Mouse (Mus musculus) central nervous system, embryonic 14 days (tissue): Measurements from ENCODE around the gene Hpse. TPM values are rescaled to one million over a fixed set of nuclear protein-coding genes. Genes with fewer than 3 reads are reported as not detected.

ENCODE experiments used
- polyA plus RNA-seq: library from polyadenylated mRNA; depleted of rRNA; stranded (reverse); fragments of >200 nt; gene quantifications from 2 replicates; pipeline ENCODE4 v1.2.3, GENCODE M21; 2012; rRNA removed

The Hpse gene
- 0.97 and 1.3 TPM in 2 replicates for polyA plus RNA-seq

DNA sequence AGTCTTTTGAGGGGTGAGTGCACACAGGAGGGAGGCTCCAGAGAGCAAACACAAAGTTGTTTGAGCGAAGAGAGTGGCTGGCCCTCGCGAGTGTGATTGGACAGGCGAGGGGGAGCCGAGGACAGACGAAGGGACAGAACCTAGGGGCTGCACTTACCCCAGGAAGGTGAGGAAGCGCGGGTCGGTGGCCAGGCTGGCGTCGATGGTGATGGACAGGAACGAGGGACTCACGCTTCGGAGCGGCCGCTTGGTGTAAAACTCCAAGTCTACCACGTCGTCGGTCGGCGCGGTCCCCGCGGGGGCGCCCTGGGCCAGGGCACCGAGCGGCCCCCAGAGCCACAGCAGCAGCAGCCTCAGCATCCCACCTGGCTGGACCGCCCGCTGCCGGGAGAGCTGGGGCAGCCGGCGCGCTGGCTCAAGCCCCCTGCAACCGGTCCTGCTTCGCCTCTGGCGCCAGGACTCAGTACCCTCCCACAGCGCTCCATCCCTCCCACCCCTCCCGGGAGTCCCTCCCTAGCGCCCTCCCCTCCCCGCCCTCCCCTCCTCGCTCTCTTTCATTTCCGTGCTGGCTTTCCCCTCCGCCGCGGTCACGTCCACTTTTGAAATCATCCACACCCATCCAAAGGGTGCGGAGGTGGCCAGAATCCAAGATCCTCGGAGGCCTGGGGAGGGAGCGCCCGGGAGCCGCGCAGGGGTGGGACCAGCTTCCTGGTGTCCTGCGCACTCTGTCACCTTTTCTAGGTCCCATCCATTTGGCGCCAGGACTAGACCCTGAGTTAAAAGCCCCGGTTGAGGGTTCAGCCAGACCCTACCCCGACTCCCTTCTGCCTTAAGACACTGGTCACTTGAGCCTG is at the start of gene Hpse:
TSS of gene Hpse (minus strand) at position 482 of the 854 bp plus-strand sequence.

DNA sequence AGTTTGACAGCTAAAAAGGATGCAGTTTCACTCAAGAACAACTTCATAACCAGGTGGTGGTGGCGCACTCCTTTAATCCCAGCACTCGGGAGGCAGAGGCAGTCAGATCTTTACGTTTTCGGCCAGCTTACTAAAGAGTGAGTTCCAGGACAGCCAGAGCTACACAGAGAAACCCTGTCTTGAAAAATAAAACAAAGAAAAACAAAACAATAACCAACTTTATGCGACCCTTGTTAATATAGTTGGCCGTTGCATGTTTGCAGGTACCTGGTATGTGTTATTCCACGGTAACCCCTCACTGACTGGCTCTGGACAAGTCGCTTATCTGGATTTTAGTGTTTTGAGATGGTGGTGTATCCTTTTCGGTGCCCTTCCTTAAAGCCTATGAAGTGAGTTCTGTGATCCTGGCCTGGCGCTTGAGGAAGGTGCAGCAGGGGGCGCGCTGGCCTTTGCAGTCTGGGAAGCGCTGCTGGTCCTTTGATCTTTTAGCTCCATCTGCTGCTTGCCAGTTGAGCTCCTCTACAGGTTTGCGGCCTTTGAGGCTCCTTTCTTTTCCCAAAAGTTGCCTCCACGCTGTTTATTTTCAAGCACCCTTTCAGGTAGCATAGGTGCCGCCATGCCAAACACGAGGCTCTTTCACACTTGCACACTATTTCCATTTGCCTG is 44.7 kb downstream of the Hpse start, which contains the start of gene Coq2:
TSS of gene Coq2 (minus strand) at position 430 of the 666 bp plus-strand sequence.

Other genes with a start within 250 kb of the Hpse start
- gene Lin54, start 219.1 kb downstream of the Hpse start, polyA plus RNA-seq, result 9.2 and 10.6 TPM in 2 replicates
- 78.3 and 80.9 TPM in 2 replicates for gene Cops4, start 201.4 kb downstream of the Hpse start, polyA plus RNA-seq
- 5.2 and 9.7 TPM in 2 replicates for gene Plac8, start 147.5 kb downstream of the Hpse start, polyA plus RNA-seq
- 75.8 and 76.3 TPM in 2 replicates for gene Coq2, start 44.6 kb downstream of the Hpse start, polyA plus RNA-seq
- 33.1 and 38.5 TPM in 2 replicates for gene Helq, start 78.9 kb upstream of the Hpse start, polyA plus RNA-seq
- gene Mrps18c, start 78.9 kb upstream of the Hpse start, polyA plus RNA-seq, result 72.4 and 78.0 TPM in 2 replicates
- 11.5 and 12.4 TPM in 2 replicates for gene Abraxas1, start 101.2 kb upstream of the Hpse start, polyA plus RNA-seq
- 0.22 and 0.43 TPM in 2 replicates for gene Gpat3, start 126.0 kb upstream of the Hpse start, polyA plus RNA-seq